ENCODE assay signal across 10 mouse cellular contexts in genomic region chr11:20941546-20941945, GRCm38 (mm10).
DNase-seq lines count a peak whose midpoint lies in the region; ATAC-seq lines count a peak whose summit lies in the region.
"Had no signal": no experiment of that assay in that cellular context is flagged by ENCODE, and none has a peak within 500 bp of the region (broad histone marks: within the 10 kb centered on the region; RNA-seq: fewer than 3 reads in every experiment).

No protein-coding gene starts in this region.

- no peak overlapping the region for H3K4me2 ChIP-seq in forebrain, embryonic 11.5 days (ENCODE audit: low read depth, low read length, severe bottlenecking)
- no peak overlapping the region for H3K4me2 ChIP-seq in forebrain, embryonic 15.5 days (replicated peaks)
- no peak overlapping the region for H3K4me2 ChIP-seq in neural tube, embryonic 15.5 days
- H3K4me2 ChIP-seq: embryonic facial prominence, embryonic 12.5 days; lung, embryonic 14.5 days had no signal

- no peak overlapping the region for H3K4me3 ChIP-seq in forebrain, embryonic 11.5 days (ENCODE audit: low read depth, low read length)
- H3K4me3 ChIP-seq in forebrain, embryonic 15.5 days, result no peak overlapping the region
- H3K4me3 ChIP-seq in neural tube, embryonic 15.5 days (replicated peaks), result no peak overlapping the region
- H3K4me3 ChIP-seq: embryonic facial prominence, embryonic 12.5 days had no signal

- no peak overlapping the region for H3K27ac ChIP-seq in forebrain, embryonic 11.5 days (ENCODE audit: low read depth, low read length)
- no peak overlapping the region for H3K27ac ChIP-seq in forebrain, embryonic 15.5 days (replicated peaks)
- H3K27ac ChIP-seq in neural tube, embryonic 15.5 days (replicated peaks), result no peak overlapping the region
- H3K27ac ChIP-seq: embryonic facial prominence, embryonic 12.5 days had no signal

- no peaks in the 10 kb centered on the region for H3K4me1 ChIP-seq in forebrain, embryonic 11.5 days (replicated peaks; ENCODE audit: control insufficient read depth, insufficient read depth, low read length)
- no peaks in the 10 kb centered on the region for H3K4me1 ChIP-seq in forebrain, embryonic 15.5 days
- H3K4me1 ChIP-seq in neural tube, embryonic 15.5 days, result no peaks in the 10 kb centered on the region
- H3K4me1 ChIP-seq: embryonic facial prominence, embryonic 12.5 days had no signal

- no peak overlapping the region for H3K9ac ChIP-seq in forebrain, embryonic 11.5 days (ENCODE audit: low read length)
- H3K9ac ChIP-seq in forebrain, embryonic 15.5 days (replicated peaks), result no peak overlapping the region
- H3K9ac ChIP-seq in neural tube, embryonic 15.5 days (replicated peaks), result no peak overlapping the region
- H3K9ac ChIP-seq: embryonic facial prominence, embryonic 12.5 days; lung, embryonic 14.5 days had no signal

- no peaks in the 10 kb centered on the region for H3K27me3 ChIP-seq in forebrain, embryonic 11.5 days (ENCODE audit: control insufficient read depth, insufficient read depth, low read length)
- H3K27me3 ChIP-seq in forebrain, embryonic 15.5 days, result no peaks in the 10 kb centered on the region
- H3K27me3 ChIP-seq in neural tube, embryonic 15.5 days (replicated peaks), result no peaks in the 10 kb centered on the region
- H3K27me3 ChIP-seq: embryonic facial prominence, embryonic 12.5 days had no signal

- no peaks in the 10 kb centered on the region for H3K36me3 ChIP-seq in forebrain, embryonic 11.5 days (ENCODE audit: control insufficient read depth, insufficient read depth, low read length)
- no peaks in the 10 kb centered on the region for H3K36me3 ChIP-seq in forebrain, embryonic 15.5 days
- H3K36me3 ChIP-seq in neural tube, embryonic 15.5 days, result no peaks in the 10 kb centered on the region
- H3K36me3 ChIP-seq: embryonic facial prominence, embryonic 12.5 days had no signal

- 0 out of 2 replicates have a peak, but pooled peaks have one; percentile 39 for ATAC-seq in forebrain, embryonic 11.5 days (replicated peaks; ENCODE audit: low FRiP score)
- no peak for ATAC-seq in forebrain, embryonic 15.5 days (replicated peaks)
- ATAC-seq in neural tube, embryonic 15.5 days (ENCODE audit: low FRiP score), result no peak

- H3K9me3 ChIP-seq in forebrain, embryonic 11.5 days (ENCODE audit: control insufficient read depth, low read length), result no peaks in the 10 kb centered on the region
- H3K9me3 ChIP-seq in forebrain, embryonic 15.5 days, result no peaks in the 10 kb centered on the region
- no peaks in the 10 kb centered on the region for H3K9me3 ChIP-seq in neural tube, embryonic 15.5 days (replicated peaks)
- H3K9me3 ChIP-seq: embryonic facial prominence, embryonic 12.5 days had no signal

- DNase-seq in forebrain, embryonic 11.5 days (ENCODE audit: low spot score), result no peak
- DNase-seq in lung, postnatal 14 days, result peak; percentile 38
- DNase-seq in lung, postnatal 25 days (ENCODE audit: low spot score), result no peak
- DNase-seq in layer of hippocampus, adult 9-10 months (ENCODE audit: low spot score), result peak; percentile 16
- peak; percentile 30 for DNase-seq in right cerebral cortex, postnatal 14 days
- DNase-seq in testis, postnatal 10 days (ENCODE audit: low spot score), result no peak
- DNase-seq: lung, embryonic 14.5 days had no signal

- WGBS in forebrain, embryonic 11.5 days, result 36% methylated on average over 4 of the region's 4 CpGs
- 38% methylated on average over 4 of the region's 4 CpGs for WGBS in forebrain, embryonic 15.5 days
- 35% methylated on average over 4 of the region's 4 CpGs for WGBS in neural tube, embryonic 15.5 days

Comparison
In these comparisons a context has a peak if more than half of its experiments do, and no peak if none do; other contexts are left out.
1. DNase-seq: peak in lung, postnatal 14 days (single experiment), layer of hippocampus, adult 9-10 months (single experiment) and right cerebral cortex, postnatal 14 days (single experiment); none in forebrain, embryonic 11.5 days (single experiment), lung, postnatal 25 days (single experiment) and testis, postnatal 10 days (single experiment).